Mouse (Mus musculus) liver, postnatal 0 days (tissue): ENCODE data around the gene Pomt2.

Experiments
- CTCF ChIP-seq: sonication (generic); IDR thresholded peaks from 2 replicates; pipeline ENCODE4 v1.5.1; 2016; ENCODE audit warnings: antibody characterized with exemption, low read depth
- EP300 ChIP-seq: IDR thresholded peaks from 2 replicates; pipeline ENCODE4 v1.6.1; 2016; ENCODE audit warnings: antibody characterized with exemption, low read depth, mild to moderate bottlenecking

DNA sequence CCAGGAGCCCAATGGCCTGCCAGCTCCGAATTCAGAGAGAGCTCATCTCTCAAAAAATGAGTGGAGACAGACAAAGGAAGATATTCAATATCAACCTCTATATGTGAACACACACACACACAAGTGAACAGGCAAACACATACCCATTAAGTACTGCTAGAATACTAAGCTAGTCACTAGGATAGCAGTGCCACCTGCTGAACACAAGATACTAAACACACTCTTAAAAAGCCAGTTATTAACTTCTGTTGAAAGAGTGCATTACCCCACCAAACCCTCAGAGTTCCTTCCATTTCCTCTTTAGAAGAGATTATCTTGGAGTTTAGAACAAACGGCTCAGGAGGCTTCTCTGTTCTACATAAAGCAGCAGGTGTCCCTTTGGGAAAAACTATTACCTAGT is 5.6 kb downstream of the Pomt2 start:
- TF ChIP-seq CTCF (no peak), EP300 (no peak)
